Mouse (Mus musculus): ENCODE measurements around the gene Tgfbr2. TPM values are rescaled to one million over a fixed set of nuclear protein-coding genes. Genes with fewer than 3 reads are reported as not detected.
"Not testable (repeated sequence)": the region's sequence is repeated elsewhere in the genome, so short reads cannot be mapped to it uniquely, and the experiment has no call there.

Gene Tgfbr2
- polyA plus RNA-seq, 1 experiment from 2014 or later: 69.0 TPM

DNA sequence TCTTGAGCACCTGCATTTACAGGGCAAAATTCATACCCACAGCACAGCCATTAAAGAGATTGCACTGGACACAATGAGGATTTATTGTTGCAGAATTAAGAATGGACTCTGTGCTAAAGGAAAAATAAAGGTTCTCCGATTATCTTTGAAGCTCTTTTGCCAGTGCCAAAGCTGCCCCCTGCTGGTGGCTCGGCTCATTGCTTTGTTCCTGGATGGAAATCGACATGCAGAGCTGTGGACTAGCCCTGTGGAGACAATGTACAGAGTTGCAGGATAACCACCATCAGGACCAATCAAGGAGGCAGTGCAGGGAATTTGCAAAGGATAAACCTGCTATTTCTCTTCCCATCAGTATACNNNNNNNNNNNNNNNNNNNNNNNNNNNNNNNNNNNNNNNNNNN is 133.4 kb downstream of the Tgfbr2 start:
- no peaks in the 10 kb centered on the region for H3K9me3 ChIP-seq
- H3K4me1 ChIP-seq: no peaks in the 10 kb centered on the region
- H3K27ac ChIP-seq: no peak overlapping the region
- H3K36me3 ChIP-seq: no peaks in the 10 kb centered on the region
- H3K9ac ChIP-seq: no peak overlapping the region
- ATAC-seq (ENCODE audit: insufficient number of reproducible peaks, low FRiP score, low TSS enrichment, low read depth): no peak
- H3K4me2 ChIP-seq: no peak overlapping the region
- H3K27me3 ChIP-seq: no peaks in the 10 kb centered on the region
- WGBS: 14% methylated on average over 3 of the region's 3 CpGs
- H3K4me3 ChIP-seq: no peak overlapping the region

DNA sequence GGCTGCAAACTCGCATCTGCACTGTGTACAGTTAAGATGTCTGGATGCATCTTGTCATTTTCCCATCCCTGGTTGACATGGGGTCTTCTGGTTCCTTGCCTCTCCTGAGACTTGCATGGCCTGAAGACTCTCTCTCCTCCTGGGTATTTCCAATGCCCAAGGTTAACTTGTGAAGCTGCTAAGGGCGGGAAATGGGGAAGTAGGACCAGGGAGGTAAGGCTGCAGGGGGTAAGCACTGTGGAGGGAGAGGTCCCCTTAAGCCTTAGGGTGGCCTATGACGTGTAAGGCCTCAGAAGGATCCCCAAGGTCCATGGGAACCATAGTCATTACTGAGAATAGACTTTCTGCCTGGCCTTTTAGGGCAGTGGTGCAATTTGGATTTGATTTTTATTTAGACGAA is 133.8 kb downstream of the Tgfbr2 start:
- no peaks in the 10 kb centered on the region for H3K27me3 ChIP-seq
- H3K4me1 ChIP-seq: no peaks in the 10 kb centered on the region
- no peak overlapping the region for H3K4me3 ChIP-seq
- H3K27ac ChIP-seq: no peak overlapping the region
- no peaks in the 10 kb centered on the region for H3K36me3 ChIP-seq
- no peaks in the 10 kb centered on the region for H3K9me3 ChIP-seq
- H3K9ac ChIP-seq: no peak overlapping the region
- no peak overlapping the region for H3K4me2 ChIP-seq
- ATAC-seq (ENCODE audit: insufficient number of reproducible peaks, low FRiP score, low TSS enrichment, low read depth): no peak
- 74% methylated on average over 4 of the region's 4 CpGs for WGBS

- H3K4me3 ChIP-seq; H3K9ac ChIP-seq; H3K9me3 ChIP-seq; ATAC-seq (ENCODE audit: insufficient number of reproducible peaks, low FRiP score, low TSS enrichment, low read depth); H3K27ac ChIP-seq; H3K4me2 ChIP-seq; H3K4me1 ChIP-seq; H3K27me3 ChIP-seq; H3K36me3 ChIP-seq: not testable (repeated sequence)
- 96% methylated on average over 14 of the region's 14 CpGs for WGBS
Observed at GRCm38 (mm10) chr9:116040852-116041251, 134.3 kb downstream of the Tgfbr2 start.

- H3K9me3 ChIP-seq: no peaks in the 10 kb centered on the region
- H3K36me3 ChIP-seq: no peaks in the 10 kb centered on the region
- H3K27me3 ChIP-seq: no peaks in the 10 kb centered on the region
- H3K27ac ChIP-seq: no peak overlapping the region
- H3K4me1 ChIP-seq: no peaks in the 10 kb centered on the region
- no peak overlapping the region for H3K4me2 ChIP-seq
- WGBS: 81% methylated on average over 4 of the region's 4 CpGs
- no peak overlapping the region for H3K4me3 ChIP-seq
- ATAC-seq (ENCODE audit: insufficient number of reproducible peaks, low FRiP score, low TSS enrichment, low read depth): no peak
- H3K9ac ChIP-seq: no peak overlapping the region
Observed at GRCm38 (mm10) chr9:116039981-116040380, 135.2 kb downstream of the Tgfbr2 start.

DNA sequence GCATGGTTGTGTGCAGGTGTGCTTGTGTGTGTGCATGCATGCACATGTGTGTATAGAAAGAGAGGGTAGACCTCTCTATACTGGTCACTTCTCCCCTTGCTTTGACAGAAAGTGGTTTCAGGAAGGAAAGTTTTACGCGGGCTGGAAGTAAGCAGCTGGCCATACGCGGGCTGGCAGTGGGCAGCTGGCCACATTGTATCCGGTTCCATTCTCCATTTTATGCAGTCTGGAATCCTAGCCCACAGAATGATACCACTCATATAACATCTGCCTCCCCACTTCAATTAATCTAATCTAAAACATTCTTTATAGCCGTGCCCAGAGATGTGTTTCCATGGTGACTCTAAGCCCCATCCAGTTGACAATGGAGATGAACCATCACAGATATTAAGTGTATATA is 136.9 kb downstream of the Tgfbr2 start:
- no peaks in the 10 kb centered on the region for H3K27me3 ChIP-seq
- H3K4me3 ChIP-seq: no peak overlapping the region
- no peak overlapping the region for H3K27ac ChIP-seq
- ATAC-seq (ENCODE audit: insufficient number of reproducible peaks, low FRiP score, low TSS enrichment, low read depth): no peak
- no peaks in the 10 kb centered on the region for H3K4me1 ChIP-seq
- H3K9ac ChIP-seq: no peak overlapping the region
- H3K9me3 ChIP-seq: no peaks in the 10 kb centered on the region
- WGBS: 54% methylated on average over 6 of the region's 6 CpGs
- no peaks in the 10 kb centered on the region for H3K36me3 ChIP-seq
- no peak overlapping the region for H3K4me2 ChIP-seq

Data from limb, embryonic 15.5 days (tissue).